In genomic region chr14:10795498-10796075, GRCm38 (mm10) we compare ENCODE assay signal across 25 mouse cellular contexts.
DNase-seq lines count a peak whose midpoint lies in the region; ATAC-seq and TF ChIP-seq lines count a peak whose summit lies in the region.
"Had no signal": no experiment of that assay in that cellular context is flagged by ENCODE, and none has a peak within 500 bp of the region (broad histone marks: within the 10 kb centered on the region; RNA-seq: fewer than 3 reads in every experiment).

No protein-coding gene starts in this region.

- H3K27me3 ChIP-seq in forebrain, embryonic 13.5 days, result no peaks in the 10 kb centered on the region
- H3K27me3 ChIP-seq in forebrain, embryonic 10.5 days (ENCODE audit: poor library complexity, severe bottlenecking), result no peaks in the 10 kb centered on the region
- H3K27me3 ChIP-seq in lung, embryonic 14.5 days (ENCODE audit: insufficient read depth, low read length), result no peaks in the 10 kb centered on the region
- H3K27me3 ChIP-seq in hindbrain, postnatal 0 days (ENCODE audit: insufficient read depth, low read length), result no peaks in the 10 kb centered on the region; the same call in 1 of the 2 replicates
- H3K27me3 ChIP-seq: embryonic facial prominence, embryonic 13.5 days; intestine, embryonic 15.5 days; limb, embryonic 13.5 days; neural tube, embryonic 15.5 days had no signal

- DNase-seq in forebrain, embryonic 10.5 days (ENCODE audit: extremely low spot score, low spot score), result no peak
- DNase-seq in lung, embryonic 14.5 days, result peak; percentile 56
- DNase-seq in lung, postnatal 4 days, result no peak
- DNase-seq in brain, embryonic 14.5 days (ENCODE audit: low read depth), result peak; percentile 94
- peak; percentile 79 for DNase-seq in hindbrain, postnatal 0 days (ENCODE audit: low spot score)
- no peak for DNase-seq in frontal cortex, postnatal 14 days (ENCODE audit: low spot score in 2 of 2)
- DNase-seq in lung, postnatal 25 days (ENCODE audit: low spot score), result no peak
- DNase-seq: cerebellum, adult 2 months; cerebellum, postnatal 25 days; gastrocnemius, postnatal 10 days; heart, postnatal 4 days; kidney, adult 8-10 months; kidney, postnatal 14 days; thymus, adult 2 months; thymus, postnatal 4 days had no signal

- TF ChIP-seq POLR2A in brain, embryonic 14.5 days (IDR thresholded peaks at IDR 0.05; ENCODE audit: borderline replicate concordance, extremely low read depth, insufficient read depth, insufficient read length, poor library complexity, severe bottlenecking), result no peak

- no peak overlapping the region for H3K4me3 ChIP-seq in forebrain, embryonic 13.5 days
- H3K4me3 ChIP-seq in forebrain, embryonic 10.5 days, result no peak overlapping the region
- H3K4me3 ChIP-seq in lung, embryonic 14.5 days (ENCODE audit: low read depth, low read length), result no peak overlapping the region
- no peak overlapping the region for H3K4me3 ChIP-seq in hindbrain, postnatal 0 days (ENCODE audit: low read length)
- H3K4me3 ChIP-seq: embryonic facial prominence, embryonic 13.5 days; heart, embryonic 10.5 days; intestine, embryonic 15.5 days; layer of hippocampus, adult 2 months; limb, embryonic 13.5 days; neural tube, embryonic 15.5 days had no signal

- no peak overlapping the region for H3K9ac ChIP-seq in forebrain, embryonic 13.5 days
- no peak overlapping the region for H3K9ac ChIP-seq in lung, embryonic 14.5 days
- no peak overlapping the region for H3K9ac ChIP-seq in hindbrain, postnatal 0 days (replicated peaks; ENCODE audit: low read length)
- H3K9ac ChIP-seq: embryonic facial prominence, embryonic 13.5 days; intestine, embryonic 15.5 days; limb, embryonic 13.5 days; liver, embryonic 14.5 days; neural tube, embryonic 15.5 days had no signal

- peaks cover 17% of the 10 kb centered on the region for H3K4me1 ChIP-seq in forebrain, embryonic 13.5 days
- 0 out of 2 replicates have a peak, but pooled peaks cover 3% of the 10 kb centered on the region for H3K4me1 ChIP-seq in forebrain, embryonic 10.5 days
- no peaks in the 10 kb centered on the region for H3K4me1 ChIP-seq in lung, embryonic 14.5 days (ENCODE audit: insufficient read depth)
- H3K4me1 ChIP-seq in hindbrain, postnatal 0 days (ENCODE audit: insufficient read depth, low read length), result no peaks in the 10 kb centered on the region; the same call in 1 of the 2 replicates
- H3K4me1 ChIP-seq: heart, embryonic 10.5 days; intestine, embryonic 15.5 days; neural tube, embryonic 15.5 days had no signal

- 25% methylated on average over 2 of the region's 2 CpGs for WGBS in forebrain, embryonic 13.5 days
- WGBS in forebrain, embryonic 10.5 days, result 85% methylated on average over 2 of the region's 2 CpGs
- WGBS in lung, embryonic 14.5 days, result 61% methylated on average over 2 of the region's 2 CpGs
- 37% methylated on average over 2 of the region's 2 CpGs for WGBS in hindbrain, postnatal 0 days

- no peaks in the 10 kb centered on the region for H3K9me3 ChIP-seq in forebrain, embryonic 13.5 days (replicated peaks)
- H3K9me3 ChIP-seq in forebrain, embryonic 10.5 days, result no peaks in the 10 kb centered on the region
- no peaks in the 10 kb centered on the region for H3K9me3 ChIP-seq in lung, embryonic 14.5 days (ENCODE audit: low read depth, low read length)
- H3K9me3 ChIP-seq in hindbrain, postnatal 0 days (ENCODE audit: low read length), result no peaks in the 10 kb centered on the region
- H3K9me3 ChIP-seq: embryonic facial prominence, embryonic 13.5 days; heart, embryonic 10.5 days; intestine, embryonic 15.5 days; limb, embryonic 13.5 days; neural tube, embryonic 15.5 days had no signal

- no peak overlapping the region for H3K27ac ChIP-seq in forebrain, embryonic 13.5 days
- H3K27ac ChIP-seq in forebrain, embryonic 10.5 days, result no peak overlapping the region
- H3K27ac ChIP-seq in lung, embryonic 14.5 days (ENCODE audit: low read depth), result no peak overlapping the region
- H3K27ac ChIP-seq in hindbrain, postnatal 0 days, result no peak overlapping the region
- H3K27ac ChIP-seq: embryonic facial prominence, embryonic 13.5 days; heart, embryonic 10.5 days; intestine, embryonic 15.5 days; layer of hippocampus, adult 2 months; limb, embryonic 13.5 days; liver, embryonic 14.5 days; neural tube, embryonic 15.5 days; stomach, postnatal 0 days had no signal

- H3K4me2 ChIP-seq in forebrain, embryonic 13.5 days, result no peak overlapping the region
- no peak overlapping the region for H3K4me2 ChIP-seq in lung, embryonic 14.5 days
- H3K4me2 ChIP-seq in hindbrain, postnatal 0 days (ENCODE audit: low read depth, low read length), result no peak overlapping the region
- H3K4me2 ChIP-seq: embryonic facial prominence, embryonic 13.5 days; intestine, embryonic 15.5 days; limb, embryonic 13.5 days; neural tube, embryonic 15.5 days had no signal

- TF ChIP-seq CTCF in lung, embryonic 14.5 days (IDR thresholded peaks at IDR 0.05; ENCODE audit: low read depth), result no peak
- no peak for TF ChIP-seq CTCF in brain, embryonic 14.5 days (IDR thresholded peaks at IDR 0.05; ENCODE audit: borderline replicate concordance, extremely low read depth, insufficient read depth, insufficient read length)
- TF ChIP-seq CTCF in hindbrain, postnatal 0 days (IDR thresholded peaks at IDR 0.05; ENCODE audit: low read depth), result no peak

- H3K36me3 ChIP-seq in forebrain, embryonic 13.5 days (ENCODE audit: poor library complexity, severe bottlenecking), result no peaks in the 10 kb centered on the region
- no peaks in the 10 kb centered on the region for H3K36me3 ChIP-seq in forebrain, embryonic 10.5 days (replicated peaks)
- no peaks in the 10 kb centered on the region for H3K36me3 ChIP-seq in lung, embryonic 14.5 days (ENCODE audit: insufficient read depth)
- no peaks in the 10 kb centered on the region for H3K36me3 ChIP-seq in hindbrain, postnatal 0 days (ENCODE audit: insufficient read depth, low read length)
- H3K36me3 ChIP-seq: embryonic facial prominence, embryonic 13.5 days; heart, embryonic 10.5 days; intestine, embryonic 15.5 days; limb, embryonic 13.5 days; neural tube, embryonic 15.5 days had no signal

- ATAC-seq in forebrain, embryonic 13.5 days, result peak; percentile 87
- ATAC-seq in lung, embryonic 14.5 days (ENCODE audit: insufficient read depth), result no peak
- ATAC-seq in hindbrain, postnatal 0 days, result peak; percentile 61; the same call in 1 of the 2 replicates
- ATAC-seq: CD4-positive, CD25-positive, alpha-beta regulatory T cell, adult 4 months; intestine, embryonic 15.5 days had no signal

Comparison
In these comparisons a context has a peak if more than half of its experiments do, and no peak if none do; other contexts are left out.
1. DNase-seq: peak in lung, embryonic 14.5 days (single experiment), brain, embryonic 14.5 days (single experiment) and hindbrain, postnatal 0 days (single experiment); none in forebrain, embryonic 10.5 days (single experiment), lung, postnatal 4 days (0 of 2), frontal cortex, postnatal 14 days (0 of 2) and lung, postnatal 25 days (single experiment).